Mouse (Mus musculus) lung, embryonic 14.5 days (tissue): ENCODE data around the gene Rnd2. TPM values are rescaled to one million over a fixed set of nuclear protein-coding genes. Genes with fewer than 3 reads are reported as not detected.
A peak's percentile ranks its signal among the peaks of the same experiment; 100 is the strongest.
"Not testable (repeated sequence)": the region's sequence is repeated elsewhere in the genome, so short reads cannot be mapped to it uniquely, and the experiment has no call there.

ENCODE experiments used
- ATAC-seq: fragments of 200-750 bp; cut with Nextera tagmentation; 2 replicates; pipeline ENCODE4 v1.8.0; 2017; ENCODE audit warnings: mild to moderate bottlenecking, moderate TSS enrichment, moderate library complexity; ENCODE audit not compliant: insufficient read depth
- DNase-seq: peaks from one replicate; pipeline ENCODE4 v3.0.0-alpha.2; 2015
- H3K27ac ChIP-seq: fragments of 300-500 bp; sonication (generic); 2 replicates; pipeline ENCODE4 v1.5.1; 2014; ENCODE audit warnings: low read depth, mild to moderate bottlenecking, moderate library complexity
- H3K27me3 ChIP-seq: fragments of 300-500 bp; sonication (generic); 2 replicates; pipeline ENCODE4 v1.6.1; 2014; ENCODE audit warnings: low read length, control low read depth; ENCODE audit not compliant: insufficient read depth
- H3K36me3 ChIP-seq: fragments of 300-500 bp; sonication (generic); 2 replicates; pipeline ENCODE4 v1.6.1; 2014; ENCODE audit warnings: control low read depth; ENCODE audit not compliant: insufficient read depth
- H3K4me1 ChIP-seq: fragments of 300-500 bp; sonication (generic); 2 replicates; pipeline ENCODE4 v1.6.1; 2014; ENCODE audit warnings: antibody characterized with exemption, control low read depth; ENCODE audit not compliant: insufficient read depth
- H3K4me2 ChIP-seq: fragments of 300-500 bp; sonication (generic); 2 replicates; pipeline ENCODE4 v1.6.1; 2014; ENCODE audit warnings: mild to moderate bottlenecking
- H3K4me3 ChIP-seq: fragments of 300-500 bp; sonication (generic); 2 replicates; pipeline ENCODE4 v1.5.1; 2014; ENCODE audit warnings: low read depth, low read length
- H3K9ac ChIP-seq: fragments of 300-500 bp; sonication (generic); 2 replicates; pipeline ENCODE4 v1.6.1; 2014
- H3K9me3 ChIP-seq: fragments of 300-500 bp; sonication (generic); 2 replicates; pipeline ENCODE4 v1.6.1; 2016; ENCODE audit warnings: low read depth, low read length, control low read depth
- CTCF ChIP-seq: IDR thresholded peaks from 2 replicates; pipeline ENCODE4 v1.5.1; 2016; ENCODE audit warnings: antibody characterized with exemption, low read depth
- WGBS: fragments of 180-500 bp; shearing (Covaris S2); extraction: QIAGEN DNeasy Blood & Tissue Kit; methylation state at CpG from one replicate; pipeline ENCODE4 v1.1.7; 2014; 5-methylcytosine and 5-hydroxymethylcytosine counted together
- polyA plus RNA-seq: library from polyadenylated mRNA; unstranded; fragments of >200 nt; fragmentation: Nextera tagmentation; extraction: Ambion mirVana; gene quantifications from 2 replicates; pipeline ENCODE4 v1.2.1, GENCODE M21; 2014

Rnd2 gene
- polyA plus RNA-seq, 1 experiment from 2014 or later: 5.6 TPM

GRCm38 (mm10) chr11:101447786-101448185, 17.0 kb upstream of the Rnd2 start:
- TF ChIP-seq CTCF: no peak
- Histone ChIP-seq H3K4me1 (no peaks in the 10 kb centered on the region), H3K4me2 (peak overlapping the region; percentile 59), H3K9ac (peak overlapping the region; percentile 52; the same call in 1 of the 2 replicates), H3K9me3 (no peaks in the 10 kb centered on the region), H3K27me3 (no peaks in the 10 kb centered on the region), H3K27ac (no peak overlapping the region), H3K36me3 (peaks cover 33% of the 10 kb centered on the region), H3K4me3 (peak overlapping the region; percentile 42; the same call in 1 of the 2 replicates)
- ATAC-seq (no peak), DNase-seq (no peak)
- 81% methylated on average over 5 of the region's 5 CpGs for WGBS

- Histone ChIP-seq H3K4me1 (no peaks in the 10 kb centered on the region), H3K27ac (peak within 1 kb of the TSS; percentile 76), H3K9me3 (no peaks in the 10 kb centered on the region), H3K36me3 (peaks cover 29% of the 10 kb centered on the region), H3K4me3 (peak within 1 kb of the TSS; percentile 42), H3K27me3 (no peaks in the 10 kb centered on the region), H3K9ac (peak within 1 kb of the TSS; percentile 52), H3K4me2 (peak within 1 kb of the TSS; percentile 59)
- DNase-seq: peak; percentile 88
- TF ChIP-seq CTCF: no peak
- 17% methylated on average over 10 of the region's 10 CpGs for WGBS
- ATAC-seq: peak; percentile 75
These were observed 16.5 kb upstream of the Rnd2 start, which contains the start of gene Ifi35 for GRCm38 (mm10) chr11:101448274-101448746. Gene Ifi35 (plus strand): TSS chr11:101448407.

GRCm38 (mm10) chr11:101448899-101449298, 15.9 kb upstream of the Rnd2 start:
- Histone ChIP-seq H3K27ac (no peak overlapping the region), H3K9me3 (no peaks in the 10 kb centered on the region), H3K9ac (no peak overlapping the region), H3K36me3 (peaks cover 23% of the 10 kb centered on the region), H3K4me3 (peak overlapping the region; percentile 42), H3K4me1 (no peaks in the 10 kb centered on the region), H3K27me3 (no peaks in the 10 kb centered on the region), H3K4me2 (peak overlapping the region; percentile 59)
- no peak for ATAC-seq
- 75% methylated on average over 4 of the region's 4 CpGs for WGBS
- no peak for DNase-seq
- TF ChIP-seq CTCF: no peak

GRCm38 (mm10) chr11:101449596-101449995, 15.2 kb upstream of the Rnd2 start:
- H3K9ac ChIP-seq, H3K4me1 ChIP-seq, H3K27ac ChIP-seq, H3K4me3 ChIP-seq, H3K4me2 ChIP-seq, ATAC-seq, H3K9me3 ChIP-seq, DNase-seq, H3K27me3 ChIP-seq: not testable (repeated sequence)
- 71% methylated on average over 4 of the region's 4 CpGs for WGBS
- peaks cover 16% of the 10 kb centered on the region for H3K36me3 ChIP-seq

DNA sequence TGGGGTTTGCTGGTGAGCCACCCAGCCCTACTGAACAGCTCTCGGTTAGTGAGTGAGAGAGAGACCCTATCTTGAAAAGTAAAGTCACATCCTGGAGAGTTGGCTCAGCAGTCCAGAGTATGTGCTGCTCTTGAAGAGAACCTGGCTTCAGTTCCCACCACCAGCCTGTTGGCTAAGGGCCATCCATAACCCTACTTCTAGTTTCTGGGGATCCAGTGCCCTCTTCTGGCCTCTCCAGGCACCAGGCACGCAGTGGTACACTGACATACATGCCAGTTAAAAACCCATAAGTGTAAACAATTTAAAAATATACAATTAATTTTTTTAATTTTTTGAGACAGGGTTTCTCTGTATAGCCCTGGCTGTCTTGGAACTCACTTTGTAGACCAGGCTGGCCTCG, 14.4 kb upstream of the Rnd2 start:
- WGBS: 67% methylated on average over 3 of the region's 3 CpGs
- Histone ChIP-seq H3K27ac (no peak overlapping the region), H3K9me3 (no peaks in the 10 kb centered on the region), H3K36me3 (peaks cover 8% of the 10 kb centered on the region), H3K9ac (no peak overlapping the region), H3K4me3 (no peak overlapping the region), H3K4me2 (no peak overlapping the region), H3K27me3 (no peaks in the 10 kb centered on the region), H3K4me1 (0 out of 2 replicates have a peak, but pooled peaks cover 3% of the 10 kb centered on the region)
- peak; percentile 33 for TF ChIP-seq CTCF
- ATAC-seq (no peak), DNase-seq (no peak)

DNA sequence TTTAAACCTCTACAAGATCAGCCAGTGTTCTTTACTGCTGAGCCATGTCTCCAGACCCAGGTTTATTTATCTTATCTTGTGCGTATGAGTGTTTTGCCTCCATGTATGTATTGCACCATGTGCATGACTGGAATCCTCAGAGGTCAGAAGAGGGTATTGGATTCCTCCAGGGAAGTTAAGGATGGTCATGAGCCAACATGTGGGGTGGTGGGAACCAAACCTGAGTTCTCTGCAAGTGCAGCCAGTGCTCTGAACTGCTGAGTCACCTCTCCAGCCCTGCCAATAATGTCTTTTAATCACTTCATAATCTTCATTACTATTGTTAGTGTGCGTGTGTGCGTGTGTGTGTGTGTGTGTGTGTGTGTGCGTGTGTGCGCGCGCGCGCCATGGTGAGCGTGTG, 13.3 kb upstream of the Rnd2 start:
- Histone ChIP-seq H3K4me3 (no peak overlapping the region), H3K27ac (no peak overlapping the region), H3K4me1 (0 out of 2 replicates have a peak, but pooled peaks cover 3% of the 10 kb centered on the region), H3K9me3 (no peaks in the 10 kb centered on the region), H3K4me2 (no peak overlapping the region), H3K9ac (no peak overlapping the region), H3K36me3 (no peaks in the 10 kb centered on the region), H3K27me3 (no peaks in the 10 kb centered on the region)
- no peak for TF ChIP-seq CTCF
- no peak for DNase-seq
- WGBS: 87% methylated on average over 10 of the region's 10 CpGs
- no peak for ATAC-seq

DNA sequence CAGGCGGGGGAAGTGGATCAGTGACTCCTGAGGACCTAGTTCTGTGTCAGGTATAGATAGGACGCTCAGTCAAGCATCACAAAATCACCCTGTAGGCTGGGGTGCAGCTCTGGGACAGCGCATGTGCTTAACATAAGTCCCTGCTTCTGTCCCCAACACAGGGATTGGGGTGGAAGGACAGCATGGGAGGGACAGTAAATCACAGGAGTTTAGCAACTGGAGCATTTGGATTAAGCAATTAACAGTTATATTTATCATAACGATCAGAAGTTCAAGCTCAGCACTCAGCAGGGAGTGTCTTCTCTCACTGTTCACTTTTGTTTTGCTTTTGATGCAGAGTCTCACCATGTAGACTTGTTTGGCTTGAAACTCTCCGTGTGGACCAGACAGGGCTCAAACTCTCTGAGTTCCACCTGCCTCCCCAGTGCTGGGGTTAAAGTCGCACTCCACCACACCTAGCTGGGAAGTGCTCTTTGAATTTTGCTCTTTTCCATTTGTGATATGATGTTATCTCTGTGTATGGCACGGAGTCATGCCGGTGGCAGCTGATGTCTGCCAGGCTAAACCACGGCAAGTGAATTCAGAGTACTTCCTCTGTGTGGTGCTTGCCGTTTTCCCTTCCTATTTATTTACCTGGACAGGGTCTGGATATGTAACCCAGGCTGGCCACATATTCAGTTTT, 12.6 kb upstream of the Rnd2 start:
- Histone ChIP-seq H3K27me3 (no peaks in the 10 kb centered on the region), H3K9me3 (no peaks in the 10 kb centered on the region), H3K9ac (no peak overlapping the region), H3K4me1 (0 out of 2 replicates have a peak, but pooled peaks cover 3% of the 10 kb centered on the region), H3K27ac (no peak overlapping the region), H3K36me3 (no peaks in the 10 kb centered on the region), H3K4me2 (no peak overlapping the region), H3K4me3 (no peak overlapping the region)
- ATAC-seq (no peak), DNase-seq (no peak)
- TF ChIP-seq CTCF: no peak
- 60% methylated on average over 10 of the region's 10 CpGs for WGBS
